Mouse (Mus musculus) kidney, postnatal 0 days (tissue): ENCODE results near the gene Clnk. TPM values are rescaled to one million over a fixed set of nuclear protein-coding genes. Genes with fewer than 3 reads are reported as not detected.
A peak's percentile ranks its signal among the peaks of the same experiment; 100 is the strongest.

ENCODE experiments used
- ATAC-seq: fragments of 200-750 bp; cut with Nextera tagmentation; replicated peaks from 2 replicates; pipeline ENCODE4 v1.8.0; 2017; ENCODE audit warnings: low read depth, moderate number of reproducible peaks, moderate TSS enrichment, moderate library complexity; ENCODE audit not compliant: low FRiP score
- DNase-seq: peaks from one replicate; pipeline ENCODE4 v3.0.0-alpha.2; 2016; ENCODE audit warnings: low spot score
- H3K27ac ChIP-seq: fragments of 300-500 bp; sonication (generic); 2 replicates; pipeline ENCODE4 v1.5.1; 2014; ENCODE audit warnings: mild to moderate bottlenecking
- H3K27me3 ChIP-seq: fragments of 300-500 bp; sonication (generic); 2 replicates; pipeline ENCODE4 v1.6.1; 2014; ENCODE audit warnings: low read length, mixed read lengths; ENCODE audit not compliant: insufficient read depth
- H3K36me3 ChIP-seq: fragments of 300-500 bp; sonication (generic); 2 replicates; pipeline ENCODE4 v1.6.1; 2014; ENCODE audit warnings: low read length, mixed read lengths; ENCODE audit not compliant: insufficient read depth
- H3K4me1 ChIP-seq: fragments of 300-500 bp; sonication (generic); replicated peaks from 2 replicates; pipeline ENCODE4 v1.6.1; 2014; ENCODE audit warnings: antibody characterized with exemption, low read length, mixed read lengths; ENCODE audit not compliant: insufficient read depth
- H3K4me2 ChIP-seq: fragments of 300-500 bp; sonication (generic); 2 replicates; pipeline ENCODE4 v1.6.1; 2014; ENCODE audit warnings: mild to moderate bottlenecking, low read length, moderate library complexity, mixed read lengths
- H3K4me3 ChIP-seq: fragments of 300-500 bp; sonication (generic); replicated peaks from 2 replicates; pipeline ENCODE4 v1.5.1; 2014; ENCODE audit warnings: low read depth, low read length
- H3K9ac ChIP-seq: fragments of 300-500 bp; sonication (generic); 2 replicates; pipeline ENCODE4 v1.6.1; 2014; ENCODE audit warnings: low read depth, low read length
- H3K9me3 ChIP-seq: fragments of 300-500 bp; sonication (generic); replicated peaks from 2 replicates; pipeline ENCODE4 v1.6.1; 2016; ENCODE audit warnings: low read length, inconsistent platforms, mixed read lengths
- CTCF ChIP-seq: IDR thresholded peaks from 2 replicates; pipeline ENCODE4 v1.5.1; 2016; ENCODE audit warnings: antibody characterized with exemption, low read depth, mild to moderate bottlenecking, moderate library complexity
- WGBS: fragments of 180-500 bp; shearing (Covaris S2); extraction: QIAGEN DNeasy Blood & Tissue Kit; methylation state at CpG from one replicate; pipeline ENCODE4 v1.1.7; 2014; 5-methylcytosine and 5-hydroxymethylcytosine counted together
- polyA plus RNA-seq: library from polyadenylated mRNA; unstranded; fragments of >200 nt; fragmentation: Nextera tagmentation; extraction: Ambion mirVana; gene quantifications from 2 replicates; pipeline ENCODE4 v1.2.1, GENCODE M21; 2015

Clnk gene
- polyA plus RNA-seq, 1 experiment from 2014 or later, result not detected

- Histone ChIP-seq H3K4me3 (no peak overlapping the region), H3K9me3 (no peaks in the 10 kb centered on the region), H3K9ac (no peak overlapping the region), H3K36me3 (no peaks in the 10 kb centered on the region), H3K27me3 (no peaks in the 10 kb centered on the region), H3K4me1 (no peaks in the 10 kb centered on the region), H3K4me2 (no peak overlapping the region), H3K27ac (no peak overlapping the region)
- ATAC-seq, result no peak
- 49% methylated on average over 11 of the region's 11 CpGs for WGBS
- no peak for TF ChIP-seq CTCF
- DNase-seq, result no peak
Measured at GRCm38 (mm10) chr5:38795139-38795538, 81.5 kb downstream of the Clnk start.

- 85% methylated on average over 2 of the region's 2 CpGs for WGBS
Measured at GRCm38 (mm10) chr5:38791116-38791515, 85.5 kb downstream of the Clnk start.

GRCm38 (mm10) chr5:38788820-38789219, 87.8 kb downstream of the Clnk start:
- ATAC-seq, result no peak

More at GRCm38 (mm10) chr5:38791116-38791515, 85.5 kb downstream of the Clnk start:
- no peak overlapping the region for H3K9ac ChIP-seq
- no peak overlapping the region for H3K27ac ChIP-seq
- no peak overlapping the region for H3K4me3 ChIP-seq
- no peak for DNase-seq
- no peak for TF ChIP-seq CTCF
- no peaks in the 10 kb centered on the region for H3K27me3 ChIP-seq
- H3K4me1 ChIP-seq, result no peaks in the 10 kb centered on the region
- H3K36me3 ChIP-seq, result no peaks in the 10 kb centered on the region
- ATAC-seq, result no peak
- H3K9me3 ChIP-seq, result no peaks in the 10 kb centered on the region
- no peak overlapping the region for H3K4me2 ChIP-seq

GRCm38 (mm10) chr5:38787851-38788520, 88.6 kb downstream of the Clnk start:
- WGBS, result 19% methylated on average over 15 of the region's 15 CpGs

More at GRCm38 (mm10) chr5:38788820-38789219, 87.8 kb downstream of the Clnk start:
- no peak overlapping the region for H3K4me3 ChIP-seq
- H3K27ac ChIP-seq, result no peak overlapping the region
- no peak overlapping the region for H3K9ac ChIP-seq
- 78% methylated on average over 5 of the region's 5 CpGs for WGBS
- no peaks in the 10 kb centered on the region for H3K36me3 ChIP-seq
- no peaks in the 10 kb centered on the region for H3K4me1 ChIP-seq
- H3K9me3 ChIP-seq, result no peaks in the 10 kb centered on the region
- DNase-seq, result no peak
- H3K4me2 ChIP-seq, result no peak overlapping the region
- no peaks in the 10 kb centered on the region for H3K27me3 ChIP-seq
- TF ChIP-seq CTCF, result no peak

GRCm38 (mm10) chr5:38786126-38786525, 90.5 kb downstream of the Clnk start:
- no peaks in the 10 kb centered on the region for H3K36me3 ChIP-seq
- no peak overlapping the region for H3K9ac ChIP-seq
- no peak overlapping the region for H3K4me3 ChIP-seq
- no peak overlapping the region for H3K4me2 ChIP-seq
- TF ChIP-seq CTCF, result no peak
- H3K27me3 ChIP-seq, result no peaks in the 10 kb centered on the region
- H3K9me3 ChIP-seq, result no peaks in the 10 kb centered on the region
- no peaks in the 10 kb centered on the region for H3K4me1 ChIP-seq
- WGBS, result 85% methylated on average over 15 of the region's 15 CpGs
- ATAC-seq, result no peak
- H3K27ac ChIP-seq, result no peak overlapping the region
- no peak for DNase-seq

More at GRCm38 (mm10) chr5:38787851-38788520, 88.6 kb downstream of the Clnk start:
- H3K27me3 ChIP-seq, result no peaks in the 10 kb centered on the region
- DNase-seq (no peak), ATAC-seq (no peak)
- H3K36me3 ChIP-seq, result no peaks in the 10 kb centered on the region
- H3K4me1 ChIP-seq, result no peaks in the 10 kb centered on the region
- H3K9ac ChIP-seq, result no peak overlapping the region
- no peaks in the 10 kb centered on the region for H3K9me3 ChIP-seq
- peak; percentile 34; the same call in 1 of the 2 replicates for TF ChIP-seq CTCF
- no peak overlapping the region for H3K4me2 ChIP-seq
- no peak overlapping the region for H3K27ac ChIP-seq
- H3K4me3 ChIP-seq, result no peak overlapping the region

- Histone ChIP-seq H3K27ac (no peak overlapping the region), H3K9me3 (no peaks in the 10 kb centered on the region), H3K4me2 (no peak overlapping the region), H3K4me1 (no peaks in the 10 kb centered on the region), H3K4me3 (no peak overlapping the region), H3K36me3 (no peaks in the 10 kb centered on the region), H3K9ac (no peak overlapping the region), H3K27me3 (no peaks in the 10 kb centered on the region)
- TF ChIP-seq CTCF, result no peak
- ATAC-seq (no peak), DNase-seq (no peak)
- WGBS, result 83% methylated on average over 8 of the region's 8 CpGs
Measured at GRCm38 (mm10) chr5:38785686-38786085, 90.9 kb downstream of the Clnk start.
